Mouse (Mus musculus): ENCODE data around the gene Bend6. TPM values are rescaled to one million over a fixed set of nuclear protein-coding genes. Genes with fewer than 3 reads are reported as not detected.
A peak's percentile ranks its signal among the peaks of the same experiment; 100 is the strongest.
"Not testable (repeated sequence)": the region's sequence is repeated elsewhere in the genome, so short reads cannot be mapped to it uniquely, and the experiment has no call there.

Gene Bend6
- polyA plus RNA-seq, 1 experiment from 2014 or later: 0.88 TPM

DNA sequence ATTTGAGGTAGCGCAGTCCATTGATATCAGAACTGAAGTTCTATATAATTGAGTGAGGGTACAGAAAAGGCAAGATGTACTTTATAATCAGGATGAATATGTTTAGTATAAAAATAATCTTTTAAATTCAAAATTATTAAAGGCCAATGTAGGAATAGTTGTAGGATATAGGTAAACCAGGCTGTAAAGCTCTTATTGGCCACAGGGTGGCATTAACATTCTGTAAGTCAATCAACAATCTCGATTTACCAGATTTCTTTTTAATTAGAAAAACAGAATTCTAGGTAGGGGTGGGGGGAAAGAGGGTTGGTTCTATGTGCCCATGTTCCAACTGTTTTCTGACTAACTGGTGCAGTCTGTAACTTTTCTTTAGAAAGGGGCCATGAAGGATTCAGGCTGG is 60.8 kb downstream of the Bend6 start:
- ATAC-seq: no peak
- no peak overlapping the region for H3K9ac ChIP-seq
- H3K9me3 ChIP-seq: no peaks in the 10 kb centered on the region
- H3K36me3 ChIP-seq: no peaks in the 10 kb centered on the region
- no peaks in the 10 kb centered on the region for H3K4me1 ChIP-seq (replicated peaks)
- no peak overlapping the region for H3K4me2 ChIP-seq (replicated peaks)
- no peak overlapping the region for H3K27ac ChIP-seq
- no peaks in the 10 kb centered on the region for H3K27me3 ChIP-seq (replicated peaks)
- WGBS: 92% methylated on average over 2 of the region's 2 CpGs
- no peak overlapping the region for H3K4me3 ChIP-seq (replicated peaks)

DNA sequence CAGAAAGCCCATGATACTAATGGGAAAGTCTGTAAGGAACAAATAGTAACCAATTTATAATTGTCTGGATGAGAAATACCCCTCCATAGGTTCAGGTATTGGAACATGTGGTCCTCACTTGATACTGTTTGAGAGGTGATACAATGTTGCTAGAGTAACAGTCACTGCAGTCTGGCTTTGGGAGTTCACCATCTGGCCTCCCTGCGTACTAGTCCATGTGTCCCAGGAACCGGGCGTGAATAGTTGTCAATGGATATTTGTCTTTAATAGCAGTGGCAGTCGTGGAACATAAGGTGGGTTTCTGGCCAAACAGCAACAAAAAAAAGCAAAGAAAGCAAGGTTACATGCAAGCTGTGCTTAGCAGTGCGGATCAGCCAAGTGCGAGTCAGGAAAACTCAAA is 63.8 kb downstream of the Bend6 start:
- H3K27me3 ChIP-seq (replicated peaks): no peaks in the 10 kb centered on the region
- 77% methylated on average over 6 of the region's 6 CpGs for WGBS

DNA sequence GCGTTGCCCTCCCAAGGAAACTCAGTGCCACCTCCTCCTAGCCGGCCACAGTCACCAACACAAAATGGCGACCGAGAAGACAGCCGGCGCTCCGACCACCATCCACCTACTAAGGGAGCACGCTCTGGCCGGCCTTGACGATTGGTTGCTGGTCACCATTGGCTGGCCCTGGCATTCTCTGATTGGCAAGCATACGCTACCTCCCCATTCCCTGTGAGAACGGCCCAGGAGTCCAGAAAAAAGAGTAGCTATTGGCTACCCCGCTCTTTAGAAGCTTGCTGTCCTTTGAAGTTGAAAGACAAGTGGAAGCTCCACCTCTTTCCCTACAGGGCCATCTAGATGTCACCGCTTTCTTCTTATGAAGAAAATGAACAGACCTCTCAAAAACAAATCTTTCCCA is 68.7 kb downstream of the Bend6 start:
- H3K4me1 ChIP-seq (replicated peaks); H3K36me3 ChIP-seq; H3K27me3 ChIP-seq (replicated peaks); ATAC-seq; H3K4me3 ChIP-seq (replicated peaks); H3K9ac ChIP-seq; H3K27ac ChIP-seq; H3K4me2 ChIP-seq (replicated peaks); H3K9me3 ChIP-seq: not testable (repeated sequence)
- 96% methylated on average over 14 of the region's 14 CpGs for WGBS

More for the DNA sequence above, 63.8 kb downstream of the Bend6 start:
- Histone ChIP-seq H3K9ac (no peak overlapping the region), H3K4me1 (replicated peaks) (no peaks in the 10 kb centered on the region), H3K4me3 (replicated peaks) (no peak overlapping the region), H3K4me2 (replicated peaks) (no peak overlapping the region), H3K27ac (no peak overlapping the region), H3K9me3 (no peaks in the 10 kb centered on the region), H3K36me3 (no peaks in the 10 kb centered on the region)
- ATAC-seq: no peak

DNA sequence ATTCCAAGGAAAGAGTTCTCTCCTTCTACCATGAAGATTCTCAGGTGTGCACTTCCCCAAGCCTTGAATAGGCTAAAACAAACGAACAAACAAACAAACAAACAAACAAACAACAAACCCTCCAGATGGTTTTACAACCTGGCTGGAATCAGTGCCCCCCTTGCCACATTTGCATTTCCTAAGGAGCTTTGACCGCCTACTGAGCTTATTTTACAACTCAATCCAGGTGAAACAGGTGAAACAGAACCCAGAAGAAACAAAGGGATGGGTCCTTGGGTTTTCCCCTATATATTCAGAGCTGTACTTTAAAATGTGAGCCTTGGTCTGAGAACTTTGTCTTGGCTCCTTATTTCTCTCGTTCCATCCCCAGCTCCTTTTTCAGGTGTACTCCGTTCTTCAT is 77.0 kb downstream of the Bend6 start:
- Histone ChIP-seq H3K9ac (no peak overlapping the region), H3K4me2 (replicated peaks) (no peak overlapping the region), H3K4me3 (replicated peaks) (no peak overlapping the region), H3K27ac (no peak overlapping the region), H3K36me3 (no peaks in the 10 kb centered on the region), H3K4me1 (replicated peaks) (no peaks in the 10 kb centered on the region), H3K9me3 (no peaks in the 10 kb centered on the region), H3K27me3 (replicated peaks) (no peaks in the 10 kb centered on the region)
- no peak for ATAC-seq
- WGBS: 67% methylated on average over 4 of the region's 4 CpGs

DNA sequence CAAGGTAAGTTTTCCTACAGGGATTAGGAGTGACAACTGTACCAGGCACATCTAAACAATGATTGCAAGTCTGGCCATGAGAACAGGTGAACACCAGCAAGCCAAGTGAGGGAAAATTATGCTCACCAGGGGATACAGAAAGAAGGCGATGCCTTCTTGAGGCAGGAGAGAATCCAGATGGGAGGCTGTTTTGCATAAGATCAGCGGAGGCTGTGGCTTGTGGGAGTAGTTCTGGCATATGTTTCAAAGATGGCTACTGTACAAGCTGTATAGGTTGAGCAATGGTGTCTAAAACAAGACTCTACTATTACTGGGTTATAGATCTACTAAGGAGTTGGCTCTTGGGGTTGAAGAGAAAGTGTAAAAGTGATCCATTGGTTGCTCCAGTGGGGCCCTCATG is 89.7 kb downstream of the Bend6 start:
- Histone ChIP-seq H3K9me3 (no peaks in the 10 kb centered on the region), H3K4me1 (replicated peaks) (peaks cover 5% of the 10 kb centered on the region), H3K9ac (no peak overlapping the region), H3K4me3 (replicated peaks) (no peak overlapping the region), H3K36me3 (no peaks in the 10 kb centered on the region), H3K4me2 (replicated peaks) (no peak overlapping the region), H3K27me3 (replicated peaks) (no peaks in the 10 kb centered on the region), H3K27ac (no peak overlapping the region)
- no peak for ATAC-seq
- WGBS: 83% methylated on average over 2 of the region's 2 CpGs

DNA sequence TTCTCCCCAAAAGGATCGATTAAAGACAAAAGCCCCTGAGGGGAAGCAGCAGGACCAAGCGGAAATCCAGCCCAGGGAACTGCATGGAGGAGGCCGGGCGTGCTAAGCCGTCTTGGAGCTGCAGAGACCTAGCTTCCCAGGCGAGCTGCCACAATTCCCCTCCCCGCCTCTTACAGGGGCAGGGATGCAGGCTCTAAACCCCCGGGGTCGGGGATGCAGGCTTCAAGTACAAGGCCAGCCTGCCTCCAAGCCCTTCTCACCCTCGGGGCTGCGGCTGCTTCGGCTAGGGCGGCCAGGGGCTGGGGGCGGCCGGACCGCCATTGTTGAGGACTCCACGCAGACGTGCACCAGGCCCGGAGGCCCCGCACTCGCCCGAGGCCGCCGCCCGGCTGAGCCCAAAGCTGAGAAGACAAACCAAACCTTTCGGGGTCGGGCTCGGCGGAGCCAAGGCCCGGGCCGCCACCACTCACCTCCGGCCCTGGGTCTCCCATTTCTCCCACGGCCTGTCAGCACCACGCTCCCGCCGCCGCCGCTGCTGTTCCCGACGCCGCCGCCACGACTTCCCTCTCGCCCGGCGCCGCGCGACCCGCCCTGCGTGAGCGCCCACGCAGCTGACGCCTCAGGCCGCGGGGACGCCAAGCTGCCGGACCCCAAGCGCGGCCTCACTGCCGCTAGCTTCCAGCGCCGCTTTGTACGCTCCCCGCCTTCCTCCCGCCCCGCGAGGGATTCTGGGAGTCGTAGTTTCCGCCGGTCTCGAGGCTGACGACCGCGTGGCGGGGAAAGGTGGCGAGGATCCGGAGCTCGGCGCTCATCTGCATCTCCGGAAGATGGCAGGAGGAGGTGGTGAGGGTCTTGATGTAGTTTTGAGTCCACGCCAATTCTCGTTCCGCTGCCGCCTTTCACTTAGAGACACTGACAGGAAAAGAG is 93.5 kb downstream of the Bend6 start, which contains the start of gene Zfp451:
TSS of gene Zfp451 (minus strand) at position 728 of the 927 bp plus-strand sequence.
- H3K9ac ChIP-seq: peak within 1 kb of the TSS; percentile 99
- WGBS: under 1% methylated on average over 76 of the region's 85 CpGs
- no peaks in the 10 kb centered on the region for H3K36me3 ChIP-seq
- no peaks in the 10 kb centered on the region for H3K9me3 ChIP-seq
- H3K27ac ChIP-seq: peak within 1 kb of the TSS; percentile 93
- H3K27me3 ChIP-seq (replicated peaks): no peaks in the 10 kb centered on the region
- H3K4me3 ChIP-seq (replicated peaks): peak within 1 kb of the TSS; percentile 91
- peaks cover 8% of the 10 kb centered on the region for H3K4me1 ChIP-seq (replicated peaks)
- ATAC-seq: peak; percentile 96
- peak within 1 kb of the TSS; percentile 56 for H3K4me2 ChIP-seq (replicated peaks)

DNA sequence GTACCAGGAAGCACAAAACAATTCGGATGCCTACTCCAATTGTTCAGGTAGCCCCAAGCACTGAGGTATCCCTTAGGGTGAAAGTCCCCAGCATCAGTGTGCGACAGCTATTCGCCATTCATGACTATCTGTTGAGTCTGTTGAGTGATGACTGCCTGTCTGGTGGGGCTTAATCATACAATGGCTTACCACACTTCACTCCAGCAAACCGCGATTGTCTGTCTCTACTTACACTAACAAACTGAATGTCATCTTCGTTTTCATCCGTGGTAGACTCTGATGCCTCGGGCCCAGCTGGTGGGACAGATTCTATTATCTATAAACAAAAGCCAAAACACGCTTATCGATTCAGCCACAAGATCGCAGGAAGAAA is 94.1 kb downstream of the Bend6 start:
- Histone ChIP-seq H3K9ac (peak overlapping the region; percentile 99), H3K27me3 (replicated peaks) (no peaks in the 10 kb centered on the region), H3K4me1 (replicated peaks) (peaks cover 8% of the 10 kb centered on the region), H3K9me3 (no peaks in the 10 kb centered on the region), H3K36me3 (peaks cover 4% of the 10 kb centered on the region; the same call in 1 of the 2 replicates), H3K4me3 (replicated peaks) (peak overlapping the region; percentile 91), H3K27ac (peak overlapping the region; percentile 93), H3K4me2 (replicated peaks) (peak overlapping the region; percentile 56)
- ATAC-seq: peak; percentile 25
- 6% methylated on average over 11 of the region's 11 CpGs for WGBS

DNA sequence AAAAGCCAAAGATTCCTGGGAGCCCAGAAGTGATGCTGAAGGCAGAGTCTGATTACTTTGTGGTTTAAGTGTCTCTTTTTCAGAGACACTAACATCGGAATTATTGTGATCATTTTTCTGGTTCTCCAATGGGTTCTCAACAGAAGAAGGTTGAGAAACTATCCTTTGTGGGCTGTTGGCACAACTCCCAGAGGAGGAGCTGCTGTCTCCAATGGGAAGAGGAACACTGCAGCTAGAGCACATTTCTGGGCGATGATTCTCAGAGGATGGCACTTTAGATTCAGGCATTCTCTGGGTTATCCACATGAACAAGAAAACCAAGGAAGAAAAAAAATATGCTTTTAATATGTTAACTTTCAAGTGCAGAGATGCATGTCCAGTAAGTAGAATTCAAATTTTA is 104.3 kb downstream of the Bend6 start:
- Histone ChIP-seq H3K9ac (no peak overlapping the region), H3K4me3 (replicated peaks) (no peak overlapping the region), H3K36me3 (peaks cover 20% of the 10 kb centered on the region), H3K9me3 (no peaks in the 10 kb centered on the region), H3K27ac (no peak overlapping the region), H3K4me2 (replicated peaks) (no peak overlapping the region), H3K27me3 (replicated peaks) (no peaks in the 10 kb centered on the region), H3K4me1 (replicated peaks) (no peaks in the 10 kb centered on the region)
- 100% methylated on average over 2 of the region's 2 CpGs for WGBS
- no peak for ATAC-seq

Other genes starting within 250 kb of the Bend6 start
- 29.7 and 30.8 TPM in 2 replicates for gene Prim2, start 238.0 kb downstream of the Bend6 start, polyA plus RNA-seq (2015; fragmentation: Nextera tagmentation; extraction: Ambion mirVana)
- 18.1 and 19.1 TPM in 2 replicates for gene Rab23, start 187.9 kb downstream of the Bend6 start, polyA plus RNA-seq (2015; fragmentation: Nextera tagmentation; extraction: Ambion mirVana)
- 55.8 and 56.3 TPM in 2 replicates for gene Bag2, start 150.0 kb downstream of the Bend6 start, polyA plus RNA-seq (2015; fragmentation: Nextera tagmentation; extraction: Ambion mirVana)
- gene Zfp451, start 93.2 kb downstream of the Bend6 start, polyA plus RNA-seq (2015; fragmentation: Nextera tagmentation; extraction: Ambion mirVana): 17.6 and 18.2 TPM in 2 replicates
- gene Dst, start 409 bp upstream of the Bend6 start, polyA plus RNA-seq (2015; fragmentation: Nextera tagmentation; extraction: Ambion mirVana): 19.2 and 20.1 TPM in 2 replicates

Measured in intestine, embryonic 15.5 days (tissue).